Mouse (Mus musculus): ENCODE measurements around the gene Kmt2c. TPM values are rescaled to one million over a fixed set of nuclear protein-coding genes. Genes with fewer than 3 reads are reported as not detected.

Kmt2c gene
- total RNA-seq, 2 experiments from 2014 or later, result 62.3 to 71.7 TPM

DNA sequence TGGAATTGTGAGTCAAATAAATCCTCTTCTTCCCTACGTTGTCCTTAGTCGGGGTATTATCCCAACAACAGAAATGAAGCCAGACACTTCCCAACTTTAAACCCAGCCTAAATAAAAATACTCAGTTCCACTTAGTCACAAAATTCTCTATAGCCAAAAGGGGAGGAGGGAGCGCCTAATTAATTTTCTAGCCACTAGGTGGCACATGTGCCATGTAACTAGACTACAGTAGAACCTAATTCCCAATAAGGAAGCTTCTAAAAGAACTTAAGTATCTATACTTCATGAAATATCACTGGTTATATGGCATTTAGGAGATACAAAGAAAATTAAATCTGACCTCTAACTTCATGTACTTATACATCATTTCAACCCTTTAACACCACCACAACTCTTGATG is 78.0 kb downstream of the Kmt2c start:
- intact Hi-C loops (cut with DNase I), result loop anchor here (2.0 to 10.0 kb wide), 3 partner anchors 174 to 412 kb away; no protein-coding TSS in a partner anchor
- DNase-seq (ENCODE audit: low spot score in 2 of 2), result peak; percentile 75 to 80

DNA sequence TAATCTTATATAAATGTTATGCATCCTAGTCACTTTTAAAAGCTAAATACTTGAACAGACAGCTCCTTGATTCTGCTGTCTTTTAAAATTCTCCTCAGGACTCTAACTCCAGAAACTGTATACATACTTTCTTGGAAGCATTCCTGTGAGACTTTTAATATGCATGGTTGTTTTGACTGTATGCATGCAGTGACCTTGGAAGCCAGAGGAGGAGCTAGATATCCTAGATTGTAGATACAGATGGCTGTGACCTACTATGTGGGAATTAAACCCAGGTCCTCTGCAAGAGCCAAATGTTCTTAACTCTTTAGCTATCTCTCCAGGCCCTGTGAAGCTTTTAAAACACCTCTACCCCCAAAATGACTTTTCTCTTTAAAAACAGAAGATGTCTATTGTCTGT is 83.2 kb downstream of the Kmt2c start:
- intact Hi-C loops (cut with DNase I), result no loop called here
- DNase-seq (ENCODE audit: low spot score in 2 of 2), result no peak

DNA sequence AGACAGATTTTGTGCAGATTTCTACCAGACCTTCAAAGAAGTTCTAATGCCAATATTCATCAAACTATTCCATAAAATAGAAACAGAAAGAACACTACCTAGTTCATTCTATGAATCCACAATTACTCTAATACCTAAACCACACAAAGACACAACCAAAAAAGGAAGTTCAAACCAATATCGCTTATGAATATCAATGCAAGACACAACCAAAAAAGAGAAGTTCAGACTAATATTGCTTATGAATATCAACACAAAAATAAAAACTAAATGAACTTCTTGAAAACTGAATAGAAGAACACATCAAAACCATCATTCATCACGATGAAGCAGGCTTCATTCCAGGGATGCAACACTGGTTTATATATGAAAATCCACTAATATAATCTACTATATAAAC is 101.9 kb downstream of the Kmt2c start:
- intact Hi-C loops (cut with DNase I), result no loop called here

DNA sequence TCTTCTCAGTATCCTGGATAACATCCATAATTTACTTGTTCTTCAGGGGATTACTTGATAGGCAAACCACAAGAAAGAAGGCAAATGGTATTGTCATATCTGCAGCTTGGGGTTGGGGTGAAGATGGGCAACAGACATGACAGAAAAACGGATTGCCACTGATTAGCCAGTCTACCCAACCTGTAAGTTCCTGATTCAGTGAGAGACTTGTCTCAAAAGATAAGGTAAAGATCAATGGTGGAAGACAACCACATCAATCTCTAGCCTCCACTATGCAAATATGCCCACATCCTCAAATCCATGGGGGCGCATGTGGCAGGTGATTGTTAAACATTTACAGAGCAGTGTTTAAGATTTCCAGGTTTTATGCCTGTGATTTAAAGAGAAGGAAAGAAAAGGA is 105.9 kb downstream of the Kmt2c start:
- intact Hi-C loops (cut with DNase I), result no loop called here
- DNase-seq (ENCODE audit: low spot score in 2 of 2), result no peak

More for the DNA sequence above, 101.9 kb downstream of the Kmt2c start:
- DNase-seq (ENCODE audit: low spot score in 2 of 2), result no peak

DNA sequence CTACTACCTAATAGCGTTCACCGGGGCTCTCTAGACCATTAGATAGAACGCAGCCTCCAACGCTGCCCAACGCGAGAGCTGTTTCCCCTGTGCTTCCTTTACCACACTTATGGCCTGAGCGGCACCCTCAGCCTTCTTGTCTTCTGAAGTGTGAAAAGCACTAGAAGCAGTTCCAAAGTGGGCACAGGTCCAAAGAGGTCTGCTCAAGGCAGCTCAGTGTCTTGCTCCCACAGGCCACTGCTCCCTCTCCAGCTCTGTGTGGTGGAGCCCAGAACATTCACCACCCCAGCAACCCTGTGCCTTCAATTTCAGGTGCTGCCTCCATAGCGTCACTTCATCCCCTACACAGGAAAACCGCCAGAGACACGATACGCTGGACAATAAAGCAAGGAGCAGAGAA is 115.0 kb downstream of the Kmt2c start:
- DNase-seq (ENCODE audit: low spot score in 2 of 2), result peak in 1 of 2 experiments; percentile 12
- intact Hi-C loops (cut with DNase I), result no loop called here

DNA sequence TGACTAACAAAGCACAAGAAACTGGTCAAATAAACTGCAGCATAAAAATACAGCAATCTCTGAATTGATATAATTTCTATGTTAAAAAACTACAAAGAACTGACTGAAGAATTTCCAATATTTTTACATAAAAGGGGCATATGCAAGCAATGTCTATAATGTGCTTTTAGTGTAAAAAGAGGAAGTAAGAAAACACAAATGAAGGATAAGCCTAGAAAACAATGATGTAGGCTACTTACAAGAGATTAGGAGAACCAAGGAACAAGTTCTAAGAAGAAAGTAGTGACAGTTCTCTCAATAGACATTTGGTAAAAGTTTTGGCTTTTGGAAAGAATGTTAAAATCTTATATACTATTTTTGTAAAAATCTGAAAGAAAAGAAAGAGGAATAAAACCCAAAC is 119.4 kb downstream of the Kmt2c start:
- intact Hi-C loops (cut with DNase I), result no loop called here

DNA sequence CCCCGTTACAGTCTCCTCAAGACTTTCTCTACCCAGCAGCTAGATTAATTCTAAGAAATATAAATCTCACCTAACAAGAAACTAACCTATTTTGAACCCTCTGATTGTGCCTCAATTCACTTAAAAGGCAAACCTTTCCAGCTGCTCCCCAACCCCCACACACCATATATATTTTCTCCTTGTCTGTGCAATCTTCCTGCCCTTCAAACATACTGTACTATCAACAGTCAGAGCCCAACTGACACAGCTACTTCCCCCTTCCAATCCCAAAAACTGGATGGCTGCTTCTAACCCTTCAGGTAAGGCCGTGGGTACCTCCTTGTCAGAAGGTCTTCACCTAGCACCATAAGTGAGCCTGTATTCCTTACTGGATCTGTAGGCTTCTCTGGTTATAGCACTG is 130.2 kb downstream of the Kmt2c start:
- DNase-seq (ENCODE audit: low spot score in 2 of 2), result no peak
- intact Hi-C loops (cut with DNase I), result no loop called here

More for the DNA sequence above, 119.4 kb downstream of the Kmt2c start:
- DNase-seq (ENCODE audit: low spot score in 2 of 2), result no peak

DNA sequence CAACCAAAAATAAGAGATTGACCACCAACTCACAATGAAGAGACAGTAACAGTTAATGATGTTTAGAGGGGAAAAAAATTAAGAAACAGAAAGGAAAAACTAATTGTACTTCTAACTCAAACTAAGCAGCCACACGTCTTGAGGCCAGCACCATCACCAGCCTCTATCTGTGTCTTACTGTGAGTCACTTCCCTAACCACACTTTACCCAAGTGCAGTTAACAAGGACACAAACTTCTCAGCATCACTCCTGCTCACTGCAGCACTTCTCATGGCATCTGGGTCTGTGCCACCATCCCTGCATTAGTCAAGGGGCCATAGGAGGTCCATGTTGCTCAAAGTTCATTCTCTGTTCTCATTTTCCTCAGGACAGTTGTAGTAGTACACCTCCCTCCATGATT is 131.5 kb downstream of the Kmt2c start:
- intact Hi-C loops (cut with DNase I), result no loop called here
- no peak for DNase-seq (ENCODE audit: low spot score in 2 of 2)

DNA sequence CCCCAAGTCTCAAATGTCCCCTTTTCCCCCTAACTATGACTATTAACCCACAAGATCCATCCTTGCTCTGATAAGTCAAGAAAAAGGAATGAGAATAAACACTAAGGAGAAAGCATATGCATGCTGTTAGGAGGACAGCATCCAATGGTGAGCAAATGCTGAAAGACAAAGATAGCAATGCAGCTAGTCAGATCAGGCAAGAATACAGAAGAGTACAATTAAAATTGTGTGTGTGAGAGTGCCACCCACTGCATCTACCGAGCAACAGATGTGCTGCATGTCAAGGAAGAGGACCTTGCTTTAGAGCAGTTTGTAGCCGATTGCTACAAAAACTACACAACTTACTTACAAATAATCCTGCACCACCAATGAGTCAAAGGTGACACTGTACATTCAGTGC is 145.1 kb downstream of the Kmt2c start:
- DNase-seq (ENCODE audit: low spot score in 2 of 2), result peak in 1 of 2 experiments; percentile 27
- intact Hi-C loops (cut with DNase I), result no loop called here

DNA sequence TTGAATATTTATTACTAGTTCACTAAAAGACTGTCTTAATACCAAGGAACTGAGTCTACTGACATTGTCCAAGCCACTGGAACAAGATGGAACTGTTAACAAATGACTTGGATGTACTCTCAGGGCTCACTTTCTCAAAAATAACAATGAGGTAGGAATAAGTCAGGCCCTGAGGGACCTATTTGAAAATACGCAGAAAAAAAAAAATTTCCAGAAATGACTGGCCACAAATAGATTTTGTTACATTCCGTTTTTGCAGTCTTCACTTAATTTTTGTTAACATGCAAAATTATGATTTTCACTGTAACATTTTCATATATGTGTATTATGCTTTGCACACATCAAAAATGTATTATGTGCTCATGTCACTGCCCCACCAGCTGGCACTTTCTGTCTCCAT is 167.3 kb downstream of the Kmt2c start:
- intact Hi-C loops (cut with DNase I), result no loop called here
- no peak for DNase-seq (ENCODE audit: low spot score in 2 of 2)

DNA sequence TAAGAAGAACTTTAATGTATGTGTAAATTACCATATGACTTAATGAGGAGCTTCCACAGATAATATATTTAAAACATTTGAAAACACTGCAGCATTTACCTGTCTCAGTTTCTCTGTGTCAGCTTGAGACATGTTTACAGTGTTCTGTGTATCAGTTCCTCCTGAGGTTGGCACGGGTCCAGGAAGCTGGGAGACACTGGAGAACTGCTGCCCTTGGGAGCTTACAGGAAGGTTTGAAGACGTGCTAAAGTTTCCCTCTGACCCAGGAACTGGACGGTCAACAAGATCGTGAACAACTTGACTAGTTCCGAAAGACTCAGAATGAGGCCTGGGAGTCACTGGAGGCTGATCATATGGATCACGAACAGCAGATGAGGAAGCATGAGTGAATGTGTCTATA is 184.7 kb downstream of the Kmt2c start:
- intact Hi-C loops (cut with DNase I), result no loop called here
- DNase-seq (ENCODE audit: low spot score in 2 of 2), result peak in 1 of 2 experiments; percentile 14

DNA sequence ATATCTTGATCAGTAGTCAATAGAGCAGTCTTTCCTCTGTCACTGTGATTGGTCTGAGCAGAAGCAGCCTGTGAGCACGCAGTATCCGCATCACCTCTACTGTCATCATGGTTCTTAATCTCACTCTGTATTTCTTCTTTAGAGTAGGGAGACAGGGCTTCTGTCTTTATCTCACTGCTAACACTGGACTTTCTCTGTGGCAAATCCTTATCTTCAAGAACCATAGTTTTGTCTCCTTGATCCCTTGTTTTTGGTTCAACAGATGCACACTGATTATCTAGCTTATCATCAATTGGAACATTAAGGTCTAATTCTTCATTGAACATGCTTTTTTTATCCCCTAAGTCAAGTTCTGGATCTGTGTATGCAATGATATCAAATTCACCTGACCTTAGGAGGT is 188.4 kb downstream of the Kmt2c start:
- no peak for DNase-seq (ENCODE audit: low spot score in 2 of 2)
- intact Hi-C loops (cut with DNase I), result no loop called here

DNA sequence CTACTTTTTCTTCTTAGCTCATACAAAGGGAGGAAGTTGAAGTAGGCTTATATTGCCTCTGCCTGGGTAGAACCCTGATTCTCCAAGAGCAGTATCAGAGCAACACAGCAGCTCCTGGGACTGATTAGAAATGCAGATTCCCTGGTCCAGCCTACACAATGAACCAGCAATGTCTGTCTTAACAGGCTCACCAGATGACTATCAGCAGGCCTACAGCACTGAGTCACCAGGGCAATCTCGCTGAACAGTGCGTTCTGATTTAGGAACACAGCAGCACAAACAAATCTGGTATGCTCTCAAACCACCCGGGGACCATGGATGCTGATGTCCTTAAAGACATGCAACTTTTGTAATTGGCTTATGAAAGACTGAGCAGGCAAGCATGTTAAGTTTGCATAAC is 201.8 kb downstream of the Kmt2c start:
- peak; percentile 40 to 67 for DNase-seq (ENCODE audit: low spot score in 2 of 2)
- intact Hi-C loops (cut with DNase I), result no loop called here

DNA sequence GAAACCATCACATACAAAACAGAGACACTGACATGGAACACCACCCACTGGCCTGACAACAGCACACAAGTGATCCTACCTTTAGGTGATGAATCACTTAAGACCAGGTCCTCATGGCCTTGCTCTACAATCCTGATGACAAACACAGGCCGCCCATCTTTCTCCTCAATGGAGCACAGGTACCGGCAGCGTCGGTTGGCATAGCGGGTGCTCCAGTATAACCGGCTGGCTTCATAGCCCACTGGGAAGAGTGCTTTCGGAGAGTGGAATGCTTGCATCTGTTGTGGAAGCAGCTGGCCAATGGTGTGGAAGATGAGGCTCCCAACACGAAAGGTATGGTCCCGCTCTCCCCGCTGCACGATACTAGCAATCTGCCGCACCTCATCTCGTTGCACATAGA is 214.6 kb downstream of the Kmt2c start:
- DNase-seq (ENCODE audit: low spot score in 2 of 2), result no peak
- intact Hi-C loops (cut with DNase I), result no loop called here

DNA sequence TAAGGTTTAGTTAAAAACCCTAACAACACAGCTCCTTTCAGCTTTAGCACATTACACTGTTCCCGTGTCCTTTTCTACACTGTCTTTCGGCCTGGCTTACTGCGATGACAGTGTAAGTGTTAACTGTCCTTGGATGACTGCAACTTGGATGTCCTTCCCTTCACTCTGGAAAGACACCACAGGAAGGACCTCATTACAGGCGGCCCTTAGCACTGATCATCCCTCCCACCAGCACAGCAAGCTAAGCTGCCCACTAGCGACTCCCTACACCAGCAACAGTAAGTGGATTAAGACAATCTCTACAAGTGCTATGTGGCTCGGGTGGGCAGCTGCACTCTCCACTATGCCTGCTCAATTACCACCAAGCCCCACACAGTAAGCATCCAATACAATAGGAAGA is 222.2 kb downstream of the Kmt2c start:
- DNase-seq (ENCODE audit: low spot score in 2 of 2), result no peak
- intact Hi-C loops (cut with DNase I), result no loop called here

DNA sequence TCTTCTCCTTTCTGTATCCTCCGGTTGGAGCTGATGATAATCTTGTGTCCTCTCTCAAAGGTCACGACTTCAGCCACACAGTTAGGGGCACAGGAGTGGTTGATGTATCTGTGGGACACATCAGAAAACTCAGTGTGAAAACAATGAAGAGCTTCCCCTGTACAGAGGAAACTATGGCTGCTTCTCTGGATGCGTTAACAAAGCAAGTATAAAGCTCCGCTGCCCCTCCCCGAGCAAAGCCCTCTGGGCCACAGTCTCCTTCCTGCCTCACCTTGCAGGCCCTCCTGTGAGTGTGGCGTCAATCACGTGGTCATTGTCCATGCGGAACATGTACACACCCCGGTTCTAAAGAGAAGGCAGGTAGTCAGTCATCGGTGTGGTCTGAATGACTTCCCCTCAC is 223.0 kb downstream of the Kmt2c start:
- no peak for DNase-seq (ENCODE audit: low spot score in 2 of 2)
- intact Hi-C loops (cut with DNase I), result no loop called here

DNA sequence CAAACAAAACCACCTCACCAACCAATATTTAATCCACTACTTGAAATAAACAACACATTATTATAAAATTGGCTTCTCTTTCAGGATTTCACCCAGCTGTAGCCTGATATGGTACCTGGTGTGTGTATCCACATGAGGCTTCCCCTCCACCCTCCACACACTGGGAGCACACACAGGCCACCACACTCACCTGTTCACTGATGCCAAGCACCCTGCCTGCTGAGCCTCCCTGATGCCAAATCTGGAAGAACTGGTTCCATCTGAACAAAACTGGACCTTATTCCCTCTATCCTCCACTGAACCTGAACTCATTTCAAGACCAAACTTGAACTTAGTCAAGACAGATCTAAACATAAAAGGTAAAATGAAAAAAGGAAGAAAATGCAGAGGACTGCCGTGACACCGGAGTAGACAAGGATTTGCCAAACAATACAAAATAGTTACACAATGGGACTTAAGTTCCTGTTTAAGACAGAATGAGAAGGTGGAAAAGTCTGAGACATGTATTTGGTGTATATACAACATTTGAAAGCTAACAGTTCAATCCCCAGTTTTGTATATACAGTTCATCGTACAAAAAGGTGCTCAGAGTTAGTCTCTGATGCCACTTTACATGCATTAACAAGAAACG is 230.2 kb downstream of the Kmt2c start:
- no peak for DNase-seq (ENCODE audit: low spot score in 2 of 2)
- intact Hi-C loops (cut with DNase I), result no loop called here

DNA sequence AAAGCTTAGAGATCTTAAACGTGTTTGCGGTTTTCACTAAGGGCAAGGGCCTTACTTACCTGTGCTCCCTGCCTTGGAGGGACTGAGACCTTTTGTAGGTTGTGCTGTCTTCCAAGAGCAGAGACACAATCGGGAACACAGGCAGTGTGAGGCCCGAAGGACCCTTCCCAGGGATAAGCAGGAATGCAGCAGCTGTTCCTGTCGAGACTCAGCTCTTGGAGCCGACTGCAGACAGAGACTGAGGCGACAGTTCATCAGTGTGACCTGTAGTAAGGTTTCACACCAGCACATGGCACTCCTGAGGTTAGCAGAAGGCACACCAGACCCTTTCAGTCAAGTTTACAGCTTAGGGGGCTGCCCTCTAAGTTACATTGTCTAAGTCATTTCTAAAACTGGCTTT is 236.3 kb downstream of the Kmt2c start:
- intact Hi-C loops (cut with DNase I), result no loop called here
- DNase-seq (ENCODE audit: low spot score in 2 of 2), result no peak

DNA sequence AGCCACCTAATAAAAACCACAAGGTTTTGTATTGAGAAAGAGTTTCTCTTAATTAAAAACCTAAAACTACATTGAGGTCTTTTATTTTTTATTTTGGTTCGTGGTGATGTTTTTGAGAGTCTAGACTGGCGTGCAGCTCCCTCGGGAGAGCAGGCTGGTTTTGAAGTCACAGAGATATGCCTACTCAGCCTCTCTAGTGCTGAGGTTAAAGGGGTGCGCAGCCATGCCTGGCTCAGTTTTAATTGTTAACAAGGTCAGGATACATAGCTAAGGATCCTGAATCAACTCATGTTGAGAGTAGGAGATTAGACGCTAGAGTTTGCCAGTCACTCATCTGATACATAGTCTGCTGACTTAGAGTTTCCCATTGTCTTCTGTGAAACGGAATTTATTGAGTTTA is 237.1 kb downstream of the Kmt2c start:
- no peak for DNase-seq (ENCODE audit: low spot score in 2 of 2)
- intact Hi-C loops (cut with DNase I), result no loop called here

DNA sequence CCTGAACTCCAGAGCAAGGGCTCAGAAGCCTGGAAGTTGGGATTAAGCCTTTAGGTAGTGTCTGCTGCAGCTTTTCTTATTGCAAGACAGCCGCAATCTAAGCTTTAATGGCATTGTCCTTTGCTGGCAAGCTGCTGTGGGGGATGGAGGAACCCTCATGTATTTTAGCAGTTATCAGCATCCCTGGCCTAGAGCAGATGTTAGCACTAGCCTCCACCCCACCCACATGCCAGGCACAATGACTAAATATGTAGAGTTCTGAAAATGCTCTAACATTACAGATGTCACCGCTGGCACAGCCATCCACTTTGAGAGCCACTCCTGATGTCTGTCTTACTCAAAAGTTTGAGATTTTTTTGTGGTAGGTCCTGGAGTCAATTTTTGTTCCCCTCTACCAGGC is 241.9 kb downstream of the Kmt2c start:
- peak; percentile 38 to 91 for DNase-seq (ENCODE audit: low spot score in 2 of 2)
- intact Hi-C loops (cut with DNase I), result loop anchor here (5.0 kb wide), 1 partner anchor 169 kb away; no protein-coding TSS in a partner anchor

DNA sequence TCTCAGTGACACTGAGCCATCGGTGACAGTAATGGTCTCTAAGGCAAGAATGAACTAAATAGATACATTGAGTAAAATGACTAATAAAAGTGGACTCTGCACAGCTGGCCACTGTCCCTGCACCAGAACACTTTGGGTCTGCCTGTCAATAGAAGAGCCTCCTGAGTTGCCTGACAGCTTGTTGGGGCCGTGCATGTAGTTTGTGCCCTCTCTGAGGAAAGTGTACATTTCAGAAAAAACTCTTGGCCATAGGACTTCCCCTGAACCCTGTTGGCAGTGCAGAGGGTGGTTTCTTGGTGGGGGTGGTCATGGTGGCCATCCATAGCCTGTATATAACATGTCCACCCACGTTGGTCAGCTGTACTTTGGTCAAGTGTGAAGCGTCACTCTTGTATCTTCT is 244.1 kb downstream of the Kmt2c start:
- DNase-seq (ENCODE audit: low spot score in 2 of 2), result no peak
- intact Hi-C loops (cut with DNase I), result no loop called here
